Mouse (Mus musculus): Measurements from ENCODE around the gene Maml2.

DNA sequence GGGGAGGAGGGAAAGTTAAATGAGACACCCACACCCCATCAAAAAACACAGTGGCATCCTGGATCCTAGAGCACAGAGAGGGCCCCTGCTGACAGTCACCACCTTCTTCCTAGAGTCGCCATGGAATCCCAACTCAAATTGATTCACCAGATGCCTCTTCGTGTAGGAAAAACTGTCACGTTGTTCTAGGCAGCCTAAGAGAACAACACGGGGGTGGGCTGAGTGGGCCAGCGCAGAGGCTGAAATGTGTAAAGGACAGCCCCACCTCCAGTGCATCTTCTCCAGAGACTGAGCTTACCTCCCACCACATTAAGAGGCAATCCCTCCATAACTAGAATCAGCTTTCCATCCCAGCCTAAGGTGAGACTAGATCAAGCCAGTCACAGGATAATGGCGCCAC lies 160.0 kb downstream of the Maml2 start:
- TF ChIP-seq POLR2A (IDR thresholded peaks at IDR 0.05; ENCODE audit: extremely low read depth, insufficient read depth, low read length) = no peak
- no peak for TF ChIP-seq CTCF (IDR thresholded peaks at IDR 0.05; ENCODE audit: extremely low read depth, insufficient read depth, low read length)

Measured in cortical plate, adult 2 months (tissue).